Mouse (Mus musculus) CH12.LX (cell line): ENCODE measurements around the gene Tspan3. TPM values are rescaled to one million over a fixed set of nuclear protein-coding genes. Genes with fewer than 3 reads are reported as not detected.

Source experiments
- DNase-seq: peaks from one replicate; pipeline ENCODE4 v3.0.0-alpha.2; 2013; ENCODE audit errors: extremely low read depth
- H3K27ac ChIP-seq: 2 replicates; pipeline ENCODE4 v1.5.1; 2012; ENCODE audit warnings: low read depth, mild to moderate bottlenecking, control low read depth, moderate library complexity; ENCODE audit not compliant: insufficient read depth
- H3K27me3 ChIP-seq: replicated peaks from 2 replicates; pipeline ENCODE3; 2012; ENCODE audit warnings: inconsistent platforms
- H3K36me3 ChIP-seq, 2 experiments: replicated peaks in 1 of 2; 2 replicates each; pipeline versions ENCODE3 to v1.6.1; 2012; ENCODE audit warnings: inconsistent platforms in 1 of 2, low read length in 1 of 2, mild to moderate bottlenecking in 1 of 2, mixed read lengths in 1 of 2, moderate library complexity in 1 of 2; ENCODE audit not compliant: control insufficient read depth in 1 of 2, insufficient read depth in 1 of 2
- H3K4me1 ChIP-seq, 2 experiments: 2 replicates each; pipeline ENCODE4 v1.6.1; 2012; ENCODE audit warnings: inconsistent platforms in 1 of 2, moderate library complexity in 1 of 2; ENCODE audit not compliant: insufficient read depth in 2 of 2, control insufficient read depth in 1 of 2
- H3K4me2 ChIP-seq: 2 replicates; pipeline ENCODE4 v1.6.1; 2012; ENCODE audit warnings: low read depth, mild to moderate bottlenecking, control low read depth; ENCODE audit not compliant: poor library complexity, insufficient read depth, severe bottlenecking
- H3K4me3 ChIP-seq, 3 experiments: fragments of 150-350 bp in 1 of 3; sonication (generic) in 1 of 3; replicated peaks in 1 of 3; 2 replicates each; pipeline versions ENCODE3 to v1.5.1; 2011 to 2012; ENCODE audit warnings: low read depth in 2 of 3, low read length in 2 of 3, mild to moderate bottlenecking in 2 of 3, moderate library complexity in 2 of 3, control low read depth in 1 of 3, improper control_type of control experiment in 1 of 3, inconsistent platforms in 1 of 3, mixed read lengths in 1 of 3; ENCODE audit not compliant: poor library complexity in 1 of 3
- H3K79me2 ChIP-seq: replicated peaks from 2 replicates; pipeline ENCODE4 v1.6.1; 2012; ENCODE audit warnings: mild to moderate bottlenecking, moderate library complexity; ENCODE audit not compliant: control insufficient read depth, poor library complexity, insufficient read depth, severe bottlenecking; ENCODE audit errors: extremely low read depth
- H3K9ac ChIP-seq: 2 replicates; pipeline ENCODE4 v1.6.1; 2012; ENCODE audit warnings: low read depth, mild to moderate bottlenecking, control low read depth, moderate library complexity; ENCODE audit not compliant: insufficient read depth
- H3K9me3 ChIP-seq: replicated peaks from 2 replicates; pipeline ENCODE3; 2012; ENCODE audit warnings: low read length, inconsistent platforms, mixed read lengths
- BHLHE40 ChIP-seq: IDR thresholded peaks from 2 replicates; pipeline ENCODE4 v1.6.1; 2011; ENCODE audit warnings: mild to moderate bottlenecking, low read depth, low read length, improper control_type of control experiment
- CHD1 ChIP-seq: IDR thresholded peaks from 2 replicates; pipeline ENCODE4 v1.6.1; 2012; ENCODE audit warnings: low read depth, low read length, improper control_type of control experiment, inconsistent platforms
- CHD2 ChIP-seq: IDR thresholded peaks from 2 replicates; pipeline ENCODE4 v1.6.1; 2011; ENCODE audit warnings: low read length, improper control_type of control experiment
- E2F4 ChIP-seq: IDR thresholded peaks from 2 replicates; pipeline ENCODE4 v1.6.1; 2011; ENCODE audit warnings: low read depth, low read length, improper control_type of control experiment; ENCODE audit not compliant: insufficient replicate concordance
- ELF1 ChIP-seq: IDR thresholded peaks from 2 replicates; pipeline ENCODE4 v1.6.1; 2014; ENCODE audit warnings: low read depth, mild to moderate bottlenecking, inconsistent platforms, low read length, improper control_type of control experiment
- ETS1 ChIP-seq: conservative IDR thresholded peaks from 2 replicates; pipeline ENCODE4 v1.6.1; 2012; ENCODE audit warnings: low read depth, mild to moderate bottlenecking, inconsistent platforms, low read length, improper control_type of control experiment, moderate library complexity
- HCFC1 ChIP-seq: IDR thresholded peaks from 2 replicates; pipeline ENCODE4 v1.6.1; 2012; ENCODE audit warnings: low read depth, mild to moderate bottlenecking, inconsistent platforms, low read length, improper control_type of control experiment
- IRF4 ChIP-seq: IDR thresholded peaks from 2 replicates; pipeline ENCODE4 v1.6.1; 2014; ENCODE audit warnings: low read depth, mild to moderate bottlenecking, inconsistent platforms, low read length, improper control_type of control experiment
- JUN ChIP-seq: IDR thresholded peaks from 2 replicates; pipeline ENCODE4 v1.6.1; 2011; ENCODE audit warnings: low read depth, mild to moderate bottlenecking, low read length, improper control_type of control experiment, moderate library complexity; ENCODE audit not compliant: insufficient read depth
- KAT2A ChIP-seq: IDR thresholded peaks from 2 replicates; pipeline ENCODE4 v1.6.1; 2012; ENCODE audit warnings: low read length, improper control_type of control experiment, inconsistent platforms; ENCODE audit not compliant: insufficient replicate concordance
- MEF2A ChIP-seq: IDR thresholded peaks from 2 replicates; pipeline ENCODE4 v1.6.1; 2014; ENCODE audit warnings: low read depth, mild to moderate bottlenecking, inconsistent platforms, low read length, improper control_type of control experiment, borderline replicate concordance
- MYC ChIP-seq: IDR thresholded peaks from 2 replicates; pipeline ENCODE4 v1.6.1; 2011; ENCODE audit warnings: low read depth, mild to moderate bottlenecking, improper control_type of control experiment, low read length
- NELFE ChIP-seq: IDR thresholded peaks from 2 replicates; pipeline ENCODE4 v1.6.1; 2011; ENCODE audit warnings: low read depth, low read length, improper control_type of control experiment
- POLR2A ChIP-seq: IDR thresholded peaks from 2 replicates; pipeline ENCODE4 v1.6.1; 2011; ENCODE audit warnings: low read depth, mild to moderate bottlenecking, improper control_type of control experiment, low read length
- POLR2AphosphoS2 ChIP-seq: IDR thresholded peaks from 2 replicates; pipeline ENCODE4 v1.6.1; 2011; ENCODE audit warnings: low read depth, low read length, improper control_type of control experiment
- RCOR1 ChIP-seq: conservative IDR thresholded peaks from 2 replicates; pipeline ENCODE4 v1.6.1; 2012; ENCODE audit warnings: low read depth, mild to moderate bottlenecking, inconsistent platforms, low read length, improper control_type of control experiment
- SMC3 ChIP-seq: IDR thresholded peaks from 2 replicates; pipeline ENCODE4 v1.6.1; 2011; ENCODE audit warnings: low read depth, low read length, improper control_type of control experiment
- TCF12 ChIP-seq: IDR thresholded peaks from 2 replicates; pipeline ENCODE4 v1.6.1; 2014; ENCODE audit warnings: low read depth, mild to moderate bottlenecking, inconsistent platforms, low read length, improper control_type of control experiment
- UBTF ChIP-seq: IDR thresholded peaks from 2 replicates; pipeline ENCODE4 v1.6.1; 2012; ENCODE audit warnings: low read depth, mild to moderate bottlenecking, inconsistent platforms, low read length, improper control_type of control experiment, moderate library complexity
- USF1 ChIP-seq: IDR thresholded peaks from 2 replicates; pipeline ENCODE4 v1.6.1; 2014; ENCODE audit warnings: low read depth, mild to moderate bottlenecking, inconsistent platforms, low read length, improper control_type of control experiment
- ZC3H11A ChIP-seq: IDR thresholded peaks from 2 replicates; pipeline ENCODE4 v1.6.1; 2012; ENCODE audit warnings: low read depth, mild to moderate bottlenecking, inconsistent platforms, low read length, improper control_type of control experiment
- ZKSCAN1 ChIP-seq: IDR thresholded peaks from 2 replicates; pipeline ENCODE4 v1.6.1; 2012; ENCODE audit warnings: low read depth, inconsistent platforms, low read length, improper control_type of control experiment, borderline replicate concordance
- ZMIZ1 ChIP-seq: IDR thresholded peaks from 2 replicates; pipeline ENCODE4 v1.6.1; 2012; ENCODE audit warnings: low read depth, mild to moderate bottlenecking, inconsistent platforms, low read length, improper control_type of control experiment
- ZNF384 ChIP-seq: IDR thresholded peaks from 2 replicates; pipeline ENCODE4 v1.6.1; 2012; ENCODE audit warnings: low read depth, low read length, improper control_type of control experiment, inconsistent platforms
- dilution Hi-C: fragments of 300-500 bp; cut with MboI; formaldehyde crosslinking; loops from 2 replicates; pipeline ENCODE4 v1.14.3; 2020; ENCODE audit warnings: low sequenced_read_pairs; ENCODE audit not compliant: extremely low pct_unique_long_range_greater_than_20kb, extremely low pct_ligation_motif_present
- in situ Hi-C: fragments of 300-500 bp; cut with MboI; formaldehyde crosslinking; loops from 3 replicates; pipeline ENCODE4 v1.14.3; 2019; ENCODE audit warnings: low sequenced_read_pairs, low pct_ligation_motif_present, low pct_unique_long_range_greater_than_20kb, mixed read lengths
- polyA plus RNA-seq: library from polyadenylated mRNA; unstranded; fragments of >175 nt; gene quantifications from 2 replicates; pipeline ENCODE4 v1.2.1, GENCODE M21; 2012; ENCODE audit warnings: low read depth; ENCODE audit not compliant: insufficient read length
- total RNA-seq, 2 experiments: library from RNA; depleted of rRNA; stranded (reverse); fragments of 300-350 nt in 1 of 2; fragments of >200 nt in 1 of 2; gene quantifications; 2 replicates each; pipeline ENCODE4 v1.2.3; 2012 to 2014

Tspan3 gene
- total and polyA plus RNA-seq, 3 experiments, result 34.5 to 85.9 (median 60.4) TPM

DNA sequence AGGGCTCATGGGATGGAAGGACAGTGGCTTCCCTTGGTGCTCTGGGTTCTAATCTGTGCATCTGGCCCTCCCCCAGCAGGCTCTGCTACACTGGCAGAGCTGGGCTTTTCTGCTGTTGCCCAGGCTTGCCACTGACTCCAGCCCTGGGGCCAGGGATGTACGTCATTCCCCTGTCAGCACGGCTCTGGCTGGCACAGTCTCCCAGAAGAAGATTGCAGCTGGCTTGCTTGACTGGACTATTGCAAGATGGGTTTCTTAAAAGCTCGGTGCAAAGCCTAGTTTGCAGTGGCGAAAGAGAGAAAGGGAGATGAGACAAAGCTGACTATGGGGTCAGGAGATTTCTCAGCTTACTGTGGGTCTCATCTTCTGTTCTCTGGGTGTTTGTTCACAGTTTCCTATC is 12.1 kb upstream of the Tspan3 start:
- Histone ChIP-seq H3K9ac (no peak overlapping the region), H3K36me3 (no peaks in the 10 kb centered on the region), H3K4me1 (peaks cover 3 to 23% of the 10 kb centered on the region in 2 experiments), H3K4me2 (no peak overlapping the region), H3K27ac (no peak overlapping the region), H3K79me2 (no peaks in the 10 kb centered on the region), H3K27me3 (no peaks in the 10 kb centered on the region), H3K9me3 (peaks cover 2% of the 10 kb centered on the region), H3K4me3 (no peak overlapping the region)
- TF ChIP-seq IRF4, result no peak
- in situ Hi-C loops, result no loop called here
- DNase-seq, result no peak
- dilution Hi-C loops, result no loop called here

DNA sequence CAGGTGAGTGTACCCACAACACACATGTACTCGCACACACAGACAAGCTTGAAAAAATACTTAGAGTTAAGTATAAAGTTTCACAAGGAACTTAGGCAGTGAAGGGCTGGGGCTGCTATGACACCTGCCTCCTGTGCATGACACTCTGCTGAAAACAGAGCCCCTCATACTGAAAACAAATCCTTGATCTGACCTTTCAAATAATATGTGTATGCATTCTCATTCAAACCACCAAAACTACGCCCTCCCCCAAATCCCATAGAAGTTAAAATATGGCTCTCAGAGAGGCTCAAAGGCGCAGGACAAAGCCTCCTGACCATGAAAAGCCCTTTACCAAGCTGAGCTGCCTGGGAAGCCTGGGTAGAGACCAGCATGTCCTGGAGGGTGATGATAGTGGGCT is 10.0 kb upstream of the Tspan3 start:
- no peaks in the 10 kb centered on the region for H3K79me2 ChIP-seq
- dilution Hi-C loops, result no loop called here
- no peak overlapping the region for H3K9ac ChIP-seq
- H3K36me3 ChIP-seq, result no peaks in the 10 kb centered on the region
- H3K4me3 ChIP-seq, result no peak overlapping the region
- TF ChIP-seq ZC3H11A, result no peak
- TF ChIP-seq ZMIZ1, result no peak
- no peak for TF ChIP-seq MEF2A
- no peak for TF ChIP-seq UBTF
- no peak for TF ChIP-seq ZNF384
- no peak for TF ChIP-seq ZKSCAN1
- TF ChIP-seq BHLHE40, result no peak
- TF ChIP-seq POLR2AphosphoS2, result no peak
- TF ChIP-seq NELFE, result no peak
- TF ChIP-seq ETS1, result no peak
- no peak for TF ChIP-seq USF1
- in situ Hi-C loops, result no loop called here
- peaks cover 0 to 11% of the 10 kb centered on the region in 2 experiments; a peak in 3 of 4 replicates for H3K4me1 ChIP-seq
- H3K4me2 ChIP-seq, result no peak overlapping the region
- H3K27ac ChIP-seq, result no peak overlapping the region
- DNase-seq, result no peak
- H3K9me3 ChIP-seq, result peaks cover 1% of the 10 kb centered on the region
- H3K27me3 ChIP-seq, result no peaks in the 10 kb centered on the region

DNA sequence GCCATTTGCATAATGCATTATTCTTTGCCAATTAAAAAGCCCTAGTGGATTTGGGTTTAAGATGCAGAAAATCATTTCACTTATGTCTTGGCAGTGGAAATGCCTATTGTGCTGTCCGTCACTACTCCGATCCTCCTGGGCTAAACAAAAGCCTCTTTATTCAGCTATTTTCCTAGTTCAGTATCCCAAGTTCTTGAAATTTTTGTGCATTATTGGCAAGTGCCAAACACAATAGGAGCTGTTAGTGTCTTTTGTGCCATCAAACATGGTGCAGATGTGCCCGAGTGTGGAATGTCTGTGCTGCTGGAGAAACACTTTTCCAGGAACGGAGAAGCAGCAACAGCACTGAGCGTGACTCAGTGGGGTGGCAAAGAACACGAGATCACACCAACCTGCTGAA is 2.4 kb upstream of the Tspan3 start:
- Histone ChIP-seq H3K79me2 (no peaks in the 10 kb centered on the region), H3K27me3 (no peaks in the 10 kb centered on the region), H3K4me3 (no peak overlapping the region), H3K9ac (no peak overlapping the region), H3K4me1 (peaks cover 9 to 31% of the 10 kb centered on the region in 2 experiments; a peak in 3 of 4 replicates), H3K36me3 (no peaks in the 10 kb centered on the region), H3K4me2 (no peak overlapping the region), H3K27ac (no peak overlapping the region), H3K9me3 (peaks cover 5% of the 10 kb centered on the region)
- dilution Hi-C loops (no loop called here), in situ Hi-C loops (no loop called here)
- DNase-seq, result no peak
- TF ChIP-seq ZNF384 (no peak), ZC3H11A (no peak), BHLHE40 (no peak), TCF12 (no peak), E2F4 (no peak), SMC3 (no peak), MYC (no peak), ETS1 (no peak), CHD2 (no peak), ELF1 (no peak), ZMIZ1 (no peak), UBTF (no peak), CHD1 (no peak), POLR2A (no peak), RCOR1 (no peak), JUN (no peak), KAT2A (no peak), HCFC1 (no peak), MEF2A (no peak)
